Mouse (Mus musculus) liver (tissue): ENCODE measurements around the gene Dlx6.

Experiments used
- DNase-seq: peaks from one replicate; pipeline ENCODE4 v3.0.0-alpha.2; 2020; ENCODE audit warnings: mixed read lengths

Dlx6 gene

GRCm38 (mm10) chr6:6860411-6861085 is 2.6 kb upstream of the Dlx6 start:
- no peak for DNase-seq

DNA sequence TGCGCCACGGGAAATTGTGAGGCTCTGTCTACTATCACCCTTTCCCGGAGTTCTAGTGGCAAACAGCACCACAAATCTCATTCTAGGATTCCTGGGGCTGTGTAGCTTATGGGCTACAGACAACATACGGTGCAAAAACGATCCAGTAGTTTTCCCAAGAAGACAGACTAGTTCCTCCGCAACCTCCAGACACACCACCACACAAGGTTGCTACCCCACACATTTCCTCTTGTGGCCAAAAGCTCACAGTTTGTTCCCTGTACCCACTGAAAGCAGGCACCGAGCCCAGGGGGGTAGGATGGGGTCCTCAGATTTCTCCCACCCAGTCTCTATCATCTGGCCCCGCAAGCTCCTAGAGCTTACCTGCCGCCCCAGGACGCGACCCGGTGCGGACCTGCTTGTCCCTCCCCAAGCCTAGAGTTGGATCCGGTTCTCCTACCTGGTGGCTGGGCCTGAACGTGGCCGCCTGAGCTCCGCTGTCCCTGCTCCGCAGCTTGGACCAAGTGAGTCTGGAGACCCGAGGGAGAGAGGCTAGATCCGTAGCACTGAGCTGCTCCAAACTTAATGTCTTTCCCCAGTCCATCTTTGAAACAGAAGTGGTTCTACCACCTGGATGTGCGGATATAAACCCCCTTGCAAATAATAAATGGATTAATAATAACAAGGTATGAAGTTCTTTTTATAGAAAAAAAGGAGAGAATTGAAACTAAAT is 1.9 kb upstream of the Dlx6 start:
- DNase-seq: no peak

- no peak for DNase-seq
These were observed 1.2 kb upstream of the Dlx6 start for GRCm38 (mm10) chr6:6861798-6862428.

- peak; percentile 37 for DNase-seq
These were observed 523 bp upstream of the Dlx6 start for GRCm38 (mm10) chr6:6862611-6863010.

DNA sequence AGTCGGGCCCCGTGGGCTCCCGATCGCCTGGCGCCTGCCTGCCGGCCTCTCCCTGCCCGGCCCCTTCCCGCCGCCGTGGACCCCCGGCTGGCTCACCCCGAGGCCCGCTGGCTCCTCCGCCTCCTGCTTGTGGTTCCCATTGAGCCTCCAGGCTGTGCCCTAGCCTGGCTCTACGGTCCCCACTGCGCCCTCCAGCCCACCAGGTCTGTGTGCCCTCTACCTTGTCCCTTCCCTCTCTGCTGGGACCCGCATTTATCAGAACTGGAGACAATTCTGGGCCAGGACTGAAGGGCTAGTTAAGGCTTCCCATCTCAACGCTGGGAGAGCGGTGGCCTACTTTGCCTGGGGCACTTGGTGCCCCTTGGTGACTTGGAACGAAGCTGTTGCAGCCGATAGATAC is 821 bp downstream of the Dlx6 start:
- DNase-seq: no peak

GRCm38 (mm10) chr6:6864441-6865440 is 1.6 kb downstream of the Dlx6 start:
- no peak for DNase-seq

GRCm38 (mm10) chr6:6867031-6867430 is 3.9 kb downstream of the Dlx6 start:
- DNase-seq: no peak

DNA sequence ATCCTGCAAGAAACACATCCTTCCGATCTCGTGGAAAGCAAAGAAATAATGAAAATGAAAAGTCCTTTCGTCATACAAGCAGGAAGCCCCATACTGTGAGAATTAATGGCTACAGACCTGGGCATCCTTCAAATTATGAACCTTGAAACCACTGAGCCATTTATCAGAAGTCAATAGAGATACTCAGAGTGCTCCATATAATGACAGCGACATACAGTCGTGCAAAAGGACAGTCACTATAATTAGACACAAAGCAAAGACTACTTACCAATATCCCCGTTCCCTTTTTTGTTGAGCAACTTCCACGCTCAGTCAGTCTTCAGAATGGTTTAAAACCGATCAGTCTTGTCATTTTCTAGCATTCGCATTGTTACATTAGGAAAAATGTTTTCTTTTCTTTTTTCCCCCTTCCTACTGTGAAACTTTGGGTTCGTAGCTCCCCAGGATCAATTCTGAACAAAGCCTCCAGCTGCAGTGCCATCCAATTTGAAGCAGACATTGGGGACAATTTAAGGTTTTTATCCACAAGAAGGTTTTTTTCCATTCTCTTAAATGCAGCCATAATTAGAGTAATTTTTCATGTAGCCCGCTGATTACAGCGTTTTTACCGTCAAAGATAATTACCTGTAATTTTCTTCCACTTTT is 6.0 kb downstream of the Dlx6 start:
- DNase-seq: no peak

DNA sequence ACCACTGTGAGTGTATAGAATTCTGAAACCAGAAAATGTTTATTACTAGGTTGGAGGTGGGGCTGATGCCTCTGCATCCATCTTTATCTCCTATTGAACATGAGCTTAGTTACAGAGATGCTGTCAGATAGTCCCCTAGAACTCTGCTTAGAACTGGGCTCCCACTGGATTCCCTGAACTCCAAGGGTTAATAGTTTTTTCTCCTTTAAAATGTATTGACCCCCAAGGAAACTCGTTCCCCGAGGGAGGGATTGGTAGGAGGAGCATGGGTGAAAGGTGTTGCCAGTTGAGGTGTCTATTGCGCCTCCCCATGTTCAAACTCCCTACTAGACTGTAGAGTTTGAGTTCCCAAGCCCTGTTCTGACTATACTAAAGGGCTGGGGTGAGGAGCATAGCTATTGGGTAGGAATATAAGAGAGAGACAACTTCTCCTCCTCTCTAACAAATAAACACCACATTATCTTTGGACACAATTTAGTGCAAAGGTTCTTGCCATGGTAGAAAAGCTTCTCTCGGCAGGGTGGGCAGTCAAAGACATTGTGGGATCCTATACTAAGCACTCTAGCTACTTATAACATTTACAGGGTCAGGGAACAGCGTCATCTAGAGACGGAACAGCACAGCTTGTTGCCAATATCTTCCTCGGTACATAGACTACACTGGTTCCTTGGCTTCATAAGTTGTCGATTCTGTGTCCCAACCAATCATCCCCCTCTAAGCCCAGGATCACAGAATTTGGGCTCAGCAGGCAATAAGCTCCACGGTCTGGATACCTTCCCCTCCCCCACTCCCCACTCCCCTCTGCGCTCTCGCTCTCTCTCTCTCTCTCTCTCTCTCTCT is 7.0 kb downstream of the Dlx6 start:
- DNase-seq: no peak

- no peak for DNase-seq
These were observed 7.8 kb downstream of the Dlx6 start for GRCm38 (mm10) chr6:6870876-6871420.

DNA sequence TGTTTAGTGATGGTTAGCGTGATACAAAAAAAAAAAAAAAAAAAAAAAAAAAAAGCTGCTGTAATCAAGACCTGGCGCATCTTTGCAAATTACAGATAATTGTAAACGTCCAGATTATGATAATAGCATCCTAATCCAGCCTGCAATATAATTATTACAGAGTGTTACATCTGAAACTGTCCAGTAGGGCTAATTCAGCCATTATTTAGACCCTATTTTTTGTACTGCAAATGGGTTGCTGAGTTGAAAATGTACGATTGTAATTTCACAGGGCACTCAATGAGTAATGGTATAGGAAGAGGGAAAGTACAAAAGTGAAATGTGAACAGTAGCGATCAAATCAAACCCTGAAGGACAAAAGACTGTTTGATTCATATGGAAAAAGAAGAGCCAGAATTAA is 8.6 kb downstream of the Dlx6 start:
- no peak for DNase-seq

- DNase-seq: no peak
These were observed 9.7 kb downstream of the Dlx6 start for GRCm38 (mm10) chr6:6872873-6873272.

DNA sequence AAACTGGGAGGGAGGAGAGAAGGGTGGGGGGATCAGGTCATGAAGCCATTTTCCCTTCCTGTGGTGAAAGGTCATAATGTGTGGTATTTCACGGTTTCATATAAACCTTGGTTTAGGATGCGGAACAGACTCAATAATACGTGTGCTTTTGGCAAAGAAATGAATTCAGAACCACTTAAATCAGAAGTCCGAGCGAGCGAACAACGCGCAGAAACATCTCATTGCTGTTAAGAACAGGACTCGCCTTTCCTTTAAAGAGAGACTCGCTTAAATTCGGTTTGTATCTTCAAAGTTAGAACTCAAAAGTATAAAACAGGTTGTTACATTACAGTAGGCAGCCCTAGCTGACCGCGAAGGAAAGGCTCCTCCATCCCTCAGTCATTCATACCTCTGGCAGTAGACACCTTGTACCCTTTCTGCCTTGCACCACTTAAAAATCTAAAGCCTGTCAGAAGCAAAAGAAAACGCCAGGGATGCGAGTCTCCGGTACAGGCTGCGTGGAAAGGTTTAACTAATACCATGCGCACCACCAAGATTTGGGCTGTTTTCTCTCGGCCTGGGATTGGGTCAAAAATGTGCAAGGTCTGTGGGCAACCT is 10.4 kb downstream of the Dlx6 start:
- DNase-seq: no peak

GRCm38 (mm10) chr6:6874073-6874771 is 11.1 kb downstream of the Dlx6 start:
- DNase-seq: no peak

- no peak for DNase-seq
These were observed 12.0 kb downstream of the Dlx6 start for GRCm38 (mm10) chr6:6875136-6875535.

- no peak for DNase-seq
These were observed 12.5 kb downstream of the Dlx6 start for GRCm38 (mm10) chr6:6875676-6876075.

GRCm38 (mm10) chr6:6876231-6876630 is 13.1 kb downstream of the Dlx6 start:
- no peak for DNase-seq

DNA sequence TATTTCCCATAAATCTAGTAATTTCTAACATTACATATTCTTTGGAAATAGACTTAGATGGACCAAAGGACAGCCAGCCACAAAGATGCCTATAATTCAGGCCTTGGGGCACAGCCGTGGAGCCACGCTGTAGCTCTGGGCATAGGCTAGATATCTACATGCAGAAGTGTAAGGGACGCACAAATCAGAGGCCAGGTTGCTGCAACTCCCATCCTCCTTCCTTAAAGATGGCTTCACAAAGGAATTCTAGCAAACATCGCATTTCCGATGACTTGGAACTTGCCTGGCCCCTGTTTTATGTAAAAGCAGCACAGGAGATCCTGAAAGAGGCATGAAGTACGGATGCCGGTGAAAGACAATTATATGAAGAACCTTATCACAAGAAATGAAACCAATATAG is 13.6 kb downstream of the Dlx6 start:
- no peak for DNase-seq

GRCm38 (mm10) chr6:6877346-6877910 is 14.3 kb downstream of the Dlx6 start:
- no peak for DNase-seq
